Mouse (Mus musculus): ENCODE data around the gene Tmem131l.

DNA sequence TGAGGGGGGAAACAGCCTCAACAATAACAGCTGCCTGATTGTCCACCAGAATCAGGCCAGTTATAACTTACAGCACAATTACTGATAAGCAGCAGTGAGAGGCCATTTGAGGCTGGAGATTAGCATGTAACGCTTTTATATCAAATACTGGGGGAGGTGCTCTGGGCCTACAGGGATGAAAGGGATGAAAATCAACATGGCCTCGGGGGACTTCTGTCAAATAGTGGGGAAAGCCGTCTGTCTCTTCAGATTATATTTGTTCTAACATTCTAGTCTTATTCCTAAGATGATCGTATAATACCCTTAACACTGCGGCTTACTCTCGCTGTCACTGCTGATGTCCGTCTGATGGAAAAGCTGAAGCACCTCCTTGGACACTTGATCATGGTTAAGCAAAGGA lies 40.1 kb upstream of the Tmem131l start:
- TF ChIP-seq ZNF384 (IDR thresholded peaks at IDR 0.05; ENCODE audit: low read depth, low read length): no peak
- TF ChIP-seq MAFK (IDR thresholded peaks at IDR 0.05; ENCODE audit: insufficient read depth, low read depth, low read length): no peak
- no peak for TF ChIP-seq ZC3H11A (IDR thresholded peaks at IDR 0.05; ENCODE audit: borderline replicate concordance, low read depth, low read length)
- TF ChIP-seq CHD2 (IDR thresholded peaks at IDR 0.05; ENCODE audit: low read depth, low read length): no peak

All from ES-E14 (cell line).